Mouse (Mus musculus) G1E (cell line): ENCODE measurements at regions not wholly inside any gene's neighbourhood (a gene's known extent, or its start where the extent isn't known, plus 50 kb on each side); places are given as distances from the start of the nearest gene placed in this dataset.

Experiments
- CTCF ChIP-seq: IDR thresholded peaks from 2 replicates; pipeline ENCODE4 v1.5.1; 2012; ENCODE audit warnings: low read depth, low read length, inconsistent platforms, mixed read lengths
- GATA1 ChIP-seq: IDR thresholded peaks from 2 replicates; pipeline ENCODE4 v1.6.1; 2012; ENCODE audit warnings: borderline replicate concordance, low read length, inconsistent platforms, mixed read lengths
- POLR2AphosphoS5 ChIP-seq: IDR thresholded peaks from 2 replicates; pipeline ENCODE4 v1.6.1; 2012; ENCODE audit warnings: low read depth, low read length, inconsistent platforms; ENCODE audit not compliant: insufficient replicate concordance

- no peak for TF ChIP-seq CTCF
- TF ChIP-seq GATA1, result no peak
- TF ChIP-seq POLR2AphosphoS5, result no peak
Measured at GRCm38 (mm10) chr5:47202164-47202914, 780.6 kb upstream of the Slit2 start.
